Mouse (Mus musculus) cerebellum, adult 2 months (tissue): ENCODE data around the gene Tmem263. TPM values are rescaled to one million over a fixed set of nuclear protein-coding genes. Genes with fewer than 3 reads are reported as not detected.
A peak's percentile ranks its signal among the peaks of the same experiment; 100 is the strongest.

ENCODE experiments used
- DNase-seq, 2 experiments: peaks; one replicate each; pipeline ENCODE4 v3.0.0; 2021
- H3K27ac ChIP-seq: fragments of 200-500 bp; 2 replicates; pipeline ENCODE4 v1.5.1; 2012; ENCODE audit warnings: low read length, control low read depth, inconsistent platforms; ENCODE audit not compliant: insufficient read depth
- H3K27me3 ChIP-seq: fragments of 200-500 bp; 2 replicates; pipeline ENCODE4 v1.6.1; 2012; ENCODE audit warnings: inconsistent platforms, mild to moderate bottlenecking, low read length, moderate library complexity; ENCODE audit not compliant: control insufficient read depth, insufficient read depth
- H3K4me1 ChIP-seq: fragments of 200-500 bp; 2 replicates; pipeline ENCODE4 v1.6.1; 2011; ENCODE audit warnings: low read length; ENCODE audit not compliant: control insufficient read depth, insufficient read depth
- H3K4me3 ChIP-seq: fragments of 200-500 bp; replicated peaks from 2 replicates; pipeline ENCODE3; 2011; ENCODE audit warnings: mild to moderate bottlenecking, low read depth, low read length, control low read depth; ENCODE audit not compliant: insufficient read depth
- CTCF ChIP-seq: fragments of 200-500 bp; IDR thresholded peaks from 2 replicates; pipeline ENCODE4 v1.5.1; 2011; ENCODE audit warnings: low read depth, mild to moderate bottlenecking, control low read depth, low read length, moderate library complexity, borderline replicate concordance; ENCODE audit not compliant: insufficient read depth
- POLR2A ChIP-seq: fragments of 200-500 bp; IDR thresholded peaks from 2 replicates; pipeline ENCODE4 v1.6.1; 2011; ENCODE audit warnings: low read length, control low read depth, borderline replicate concordance; ENCODE audit not compliant: insufficient read depth
- WGBS: fragments of 180-500 bp; shearing (Covaris S2); methylation state at CpG from one replicate; pipeline ENCODE4 v1.1.7; 2018; 5-methylcytosine and 5-hydroxymethylcytosine counted together
- polyA plus RNA-seq: library from polyadenylated mRNA; depleted of rRNA; stranded (reverse); fragments of >200 nt; gene quantifications from 2 replicates; pipeline ENCODE4 v1.2.3, GENCODE M21; 2012; rRNA removed

Tmem263 gene
- polyA plus RNA-seq, 1 experiment: 14.2 TPM

GRCm38 (mm10) chr10:85157451-85157850 lies 55.0 kb downstream of the Tmem263 start:
- H3K27me3 ChIP-seq: no peaks in the 10 kb centered on the region
- TF ChIP-seq POLR2A (no peak), CTCF (no peak)
- no peak for DNase-seq
- no peak overlapping the region for H3K4me3 ChIP-seq
- H3K4me1 ChIP-seq: peaks cover 18% of the 10 kb centered on the region
- H3K27ac ChIP-seq: no peak overlapping the region
- WGBS: 87% methylated on average over 7 of the region's 7 CpGs

GRCm38 (mm10) chr10:85159989-85160619 lies 57.7 kb downstream of the Tmem263 start:
- Histone ChIP-seq H3K4me3 (no peak overlapping the region), H3K27ac (no peak overlapping the region), H3K4me1 (peaks cover 25% of the 10 kb centered on the region), H3K27me3 (no peaks in the 10 kb centered on the region)
- DNase-seq: no peak
- TF ChIP-seq POLR2A (no peak), CTCF (no peak)
- WGBS: 53% methylated on average over 1 of the region's 1 CpGs

- TF ChIP-seq CTCF (no peak), POLR2A (no peak)
- H3K27me3 ChIP-seq: no peaks in the 10 kb centered on the region
- peaks cover 27% of the 10 kb centered on the region for H3K4me1 ChIP-seq
- peak in 1 of 2 experiments; percentile 89 for DNase-seq
- no peak overlapping the region for H3K4me3 ChIP-seq
- H3K27ac ChIP-seq: no peak overlapping the region
- 25% methylated on average over 5 of the region's 5 CpGs for WGBS
These were observed 59.4 kb downstream of the Tmem263 start for GRCm38 (mm10) chr10:85161745-85162351.

- 85% methylated on average over 13 of the region's 13 CpGs for WGBS
- Histone ChIP-seq H3K27ac (no peak overlapping the region), H3K27me3 (no peaks in the 10 kb centered on the region), H3K4me1 (peaks cover 19% of the 10 kb centered on the region; the same call in 1 of the 2 replicates), H3K4me3 (no peak overlapping the region)
- DNase-seq: no peak
- TF ChIP-seq POLR2A: no peak
These were observed 62.4 kb downstream of the Tmem263 start for GRCm38 (mm10) chr10:85164791-85165190.

GRCm38 (mm10) chr10:85165306-85165705 lies 62.9 kb downstream of the Tmem263 start:
- H3K27me3 ChIP-seq: no peaks in the 10 kb centered on the region
- no peak overlapping the region for H3K4me3 ChIP-seq
- 95% methylated on average over 5 of the region's 5 CpGs for WGBS
- peaks cover 16% of the 10 kb centered on the region; the same call in 1 of the 2 replicates for H3K4me1 ChIP-seq
- TF ChIP-seq POLR2A: no peak
- TF ChIP-seq CTCF: no peak
- H3K27ac ChIP-seq: 0 out of 2 replicates have a peak overlapping the region, but pooled peaks have one; percentile 7
- no peak for DNase-seq

Other genes starting within 250 kb of the Tmem263 start
- gene Ric8b, start 185.0 kb upstream of the Tmem263 start, polyA plus RNA-seq: 41.5 and 43.3 TPM in 2 replicates
- gene Fhl4, start 132 bp upstream of the Tmem263 start, polyA plus RNA-seq: 0.82 and 0.87 TPM in 2 replicates
- 22.4 and 23.0 TPM in 2 replicates for gene Mterf2, start 25.4 kb downstream of the Tmem263 start, polyA plus RNA-seq
- 23.8 and 24.6 TPM in 2 replicates for gene Cry1, start 82.4 kb downstream of the Tmem263 start, polyA plus RNA-seq